Mouse (Mus musculus) urinary bladder, postnatal 14 days (tissue): ENCODE measurements around the gene Gmppa.

Experiments
- DNase-seq: peaks from one replicate; pipeline ENCODE4 v3.0.0; 2021; ENCODE audit warnings: low spot score

The Gmppa gene

DNA sequence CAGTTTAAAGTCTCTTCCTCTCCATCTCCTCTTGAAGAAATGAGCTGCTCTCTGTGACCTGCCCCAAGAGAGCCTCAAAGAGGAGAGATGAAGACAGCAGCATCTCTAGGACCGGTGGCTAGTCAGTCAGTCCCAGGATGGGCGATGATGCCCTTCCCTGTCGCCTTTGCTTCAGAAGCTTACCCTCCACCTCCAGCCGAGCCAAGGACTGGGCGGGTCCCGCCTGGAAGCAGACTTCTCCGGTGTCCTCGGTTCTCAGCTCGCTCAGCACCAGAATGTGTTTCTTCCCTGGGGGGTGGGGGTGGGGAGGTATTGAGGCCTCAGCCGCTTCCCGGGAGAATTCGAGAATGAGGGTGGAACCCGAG is 51.3 kb downstream of the Gmppa start:
- no peak for DNase-seq

GRCm38 (mm10) chr1:75487405-75488161 is 51.9 kb downstream of the Gmppa start:
- peak; percentile 79 for DNase-seq

GRCm38 (mm10) chr1:75490785-75491551 is 55.2 kb downstream of the Gmppa start:
- DNase-seq = no peak

DNA sequence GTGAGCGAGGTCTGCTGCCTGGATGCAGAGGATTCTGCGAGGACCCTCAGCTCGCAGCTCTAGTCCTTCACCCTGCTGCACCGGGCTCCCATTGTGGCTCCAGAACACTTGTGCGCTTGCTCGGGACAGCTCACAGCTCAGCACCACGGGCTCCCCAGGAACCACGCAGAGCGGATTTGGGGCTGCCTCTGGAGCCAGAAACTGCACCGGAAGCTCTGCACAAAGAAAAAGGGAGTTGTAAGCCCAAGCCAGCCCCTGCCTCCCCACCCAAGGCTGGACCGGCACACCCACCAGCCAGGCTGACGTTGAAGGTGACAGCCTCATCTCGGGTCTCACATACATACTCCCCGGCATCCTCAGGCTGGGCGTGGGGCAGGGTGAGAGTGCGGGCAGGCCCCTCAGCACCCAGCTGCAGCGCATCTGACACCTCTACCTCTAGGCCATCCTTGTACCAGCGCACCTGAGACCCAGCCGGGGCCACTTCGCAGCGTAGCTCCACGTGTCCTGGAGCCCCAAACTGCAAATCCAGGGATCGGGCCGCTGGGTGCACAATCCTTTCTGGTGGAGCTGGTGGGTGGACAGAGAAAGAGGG is 56.9 kb downstream of the Gmppa start:
- DNase-seq = no peak
